Mouse (Mus musculus) urinary bladder, postnatal 10 days (tissue): ENCODE results near the gene Zfp648.

Experiments
- DNase-seq: peaks from one replicate; pipeline ENCODE4 v3.0.0; 2022; ENCODE audit warnings: low spot score

The Zfp648 gene

DNA sequence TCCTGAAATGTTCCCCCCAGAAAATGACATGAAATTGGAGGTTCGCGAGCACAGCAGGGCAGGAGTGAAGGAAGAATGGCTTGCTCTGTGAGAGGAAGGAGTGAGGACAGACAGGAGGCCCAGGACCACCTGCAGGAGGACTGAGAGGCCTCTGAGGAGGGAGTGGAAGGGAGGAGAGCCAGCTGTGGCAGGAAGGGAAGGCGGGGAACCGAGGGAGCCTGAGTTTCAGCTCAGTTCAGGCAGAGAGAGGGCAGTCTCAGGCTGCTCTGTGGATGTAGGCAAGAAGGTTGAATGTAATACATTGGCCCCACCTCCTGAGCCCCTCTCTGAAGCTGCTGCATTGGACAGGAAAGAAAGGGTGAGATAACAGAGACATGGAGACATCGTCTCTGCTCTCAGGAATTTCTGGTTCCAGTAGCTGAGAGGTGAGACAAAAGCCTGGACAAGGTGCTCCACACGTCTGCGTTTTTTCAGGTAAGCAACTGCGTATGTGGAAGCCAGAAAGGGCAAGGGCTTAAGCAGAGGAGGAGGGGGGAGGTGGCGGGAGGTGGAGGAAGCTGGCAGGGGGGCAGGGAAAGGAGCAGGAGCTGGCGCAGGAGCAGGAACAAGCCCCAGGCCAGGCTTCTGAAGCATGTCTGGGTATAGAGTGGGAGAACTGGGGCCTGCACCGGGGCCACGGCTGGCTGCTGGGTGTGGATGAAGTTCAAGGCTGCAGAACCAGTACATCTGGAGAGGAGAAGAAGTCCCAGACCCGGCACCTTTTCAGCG, at the start of gene Zfp648:
Gene Zfp648 (plus strand): TSS at position 233 of the 768 bp plus-strand sequence.
- DNase-seq: no peak

DNA sequence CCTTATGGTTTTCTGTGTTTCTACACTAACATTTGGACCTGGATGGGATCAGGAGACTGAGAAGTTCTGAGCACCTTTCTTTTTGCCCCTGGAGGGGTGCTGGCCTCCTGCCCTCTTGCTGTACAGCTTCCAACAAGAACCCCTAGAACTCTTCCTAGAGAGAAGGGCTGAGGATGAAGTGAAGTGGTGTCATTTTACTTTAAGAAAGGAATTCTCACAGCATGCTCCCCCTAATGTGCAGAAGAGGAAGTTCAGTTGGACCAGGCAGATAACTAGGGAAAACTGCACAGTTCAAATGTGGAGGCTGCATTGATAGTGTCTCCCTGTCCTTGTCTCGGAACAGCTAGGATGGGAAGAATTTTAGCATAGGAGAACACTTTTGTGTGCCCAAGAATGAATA, 48.4 kb upstream of the Zfp648 start:
- DNase-seq: no peak

DNA sequence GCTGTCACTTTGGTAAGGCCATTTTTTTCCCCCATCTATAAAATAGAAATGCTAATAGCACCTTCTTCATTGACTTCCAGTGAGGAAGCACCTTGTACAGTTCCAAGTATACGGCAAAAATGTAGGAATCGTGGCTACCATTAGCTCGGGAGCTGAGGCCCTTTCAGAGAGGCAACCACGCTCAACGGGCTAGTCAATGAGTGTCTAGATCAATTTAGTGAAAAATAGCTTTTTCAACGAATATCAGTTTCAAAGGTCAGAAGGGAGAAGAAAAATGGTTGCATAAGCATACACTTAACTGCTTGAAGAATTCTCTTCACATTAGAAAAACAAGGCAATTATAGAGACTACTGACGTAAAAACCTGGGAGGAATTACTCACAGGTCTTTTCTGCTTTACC, 47.2 kb upstream of the Zfp648 start:
- no peak for DNase-seq

DNA sequence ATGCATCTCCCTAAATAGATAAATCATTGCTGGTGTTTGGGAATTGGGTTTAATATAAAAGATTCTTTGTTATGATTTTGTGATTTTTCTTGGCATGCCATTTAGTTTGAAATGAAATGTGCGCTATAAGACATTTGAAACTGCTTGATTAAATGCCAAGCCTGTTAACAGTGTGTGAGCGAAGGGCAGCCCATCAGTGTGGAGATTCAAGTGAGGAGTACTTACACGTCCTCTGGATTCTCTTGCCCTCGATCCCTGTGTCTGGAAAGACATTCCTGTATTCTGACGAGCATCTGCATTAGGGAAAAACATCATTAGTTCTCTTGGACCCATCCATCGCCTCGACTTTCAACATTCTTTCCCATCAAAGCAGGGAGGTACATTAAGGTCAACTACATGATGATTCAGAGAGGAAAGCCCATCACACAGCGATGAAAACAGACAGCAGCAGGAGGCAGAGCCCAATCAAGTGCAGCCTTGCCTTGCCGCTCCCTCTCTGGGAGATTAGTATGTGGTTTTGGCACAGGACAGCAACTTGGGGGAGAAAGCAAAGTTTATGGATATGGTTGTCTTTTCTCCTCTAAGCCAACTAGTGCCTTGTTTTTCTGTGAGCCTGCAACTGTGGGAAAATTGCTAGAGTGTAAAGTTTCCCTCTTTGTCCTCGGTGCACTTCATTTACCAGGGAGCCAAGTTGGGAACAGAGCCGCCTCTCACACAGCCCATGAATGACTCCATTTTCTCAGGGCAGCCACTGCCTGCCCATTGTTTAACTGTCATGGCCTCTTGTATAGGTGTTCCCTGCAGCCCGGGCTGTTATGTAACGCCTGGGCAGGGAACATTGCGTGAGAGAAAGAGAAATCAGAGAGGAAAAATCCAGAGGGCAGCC, 44.6 kb upstream of the Zfp648 start:
- no peak for DNase-seq

DNA sequence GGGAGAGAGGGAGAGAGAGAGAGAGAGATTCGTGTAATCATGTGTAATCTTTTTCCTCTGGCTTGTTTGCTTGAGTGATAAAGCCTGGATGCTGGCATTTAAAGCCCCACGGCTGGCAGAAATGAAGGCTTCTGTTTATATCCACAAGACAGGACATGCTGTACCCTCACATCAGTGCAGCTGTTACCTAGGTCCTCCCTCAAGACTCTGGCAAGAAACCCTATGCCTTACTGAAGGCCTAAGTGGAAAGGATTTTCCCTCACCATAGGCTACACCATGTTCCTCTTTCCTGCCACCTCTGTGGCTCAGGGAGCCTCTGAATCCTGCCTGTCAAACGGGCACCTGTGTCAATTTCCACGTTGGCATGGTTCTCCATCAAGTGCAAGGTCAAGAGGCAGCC, 43.9 kb upstream of the Zfp648 start:
- DNase-seq: no peak

DNA sequence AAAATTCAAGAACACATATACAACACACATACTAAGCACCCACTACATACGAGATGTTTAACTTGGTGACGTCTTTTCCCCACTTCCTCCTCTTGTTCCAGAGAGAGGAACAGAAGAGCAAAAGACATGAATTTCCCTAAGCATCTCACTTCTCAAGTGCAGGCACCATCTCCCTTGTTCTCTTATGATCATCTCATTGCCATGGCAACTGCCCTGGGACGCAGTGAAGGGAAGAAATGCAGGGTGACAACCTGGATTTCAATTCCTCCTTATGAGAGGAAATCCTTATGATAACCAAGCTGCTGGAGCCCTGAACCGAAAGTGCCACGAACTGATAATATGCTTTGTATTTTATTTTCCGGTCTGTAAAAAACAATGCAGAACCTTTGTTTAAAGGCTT, 33.3 kb upstream of the Zfp648 start:
- DNase-seq: no peak

DNA sequence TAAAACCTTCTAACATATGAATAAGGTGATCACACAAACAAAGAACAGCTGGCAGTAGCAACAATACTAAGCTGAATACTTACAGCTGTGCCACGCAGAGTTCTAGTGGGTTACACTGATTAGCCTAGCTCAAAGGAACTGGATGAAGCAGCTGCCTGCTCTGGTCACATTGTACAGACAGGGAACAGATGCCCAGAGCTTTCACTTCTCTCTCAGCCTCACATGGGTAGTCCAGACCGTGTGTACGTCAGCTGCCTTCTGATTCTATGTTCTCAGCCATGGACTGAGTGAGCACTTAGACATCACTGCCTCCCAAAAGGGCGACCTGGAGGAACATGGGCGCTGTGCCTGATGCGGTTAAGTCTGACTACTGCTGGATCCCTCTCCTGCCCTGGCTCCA, 25.7 kb upstream of the Zfp648 start:
- no peak for DNase-seq

DNA sequence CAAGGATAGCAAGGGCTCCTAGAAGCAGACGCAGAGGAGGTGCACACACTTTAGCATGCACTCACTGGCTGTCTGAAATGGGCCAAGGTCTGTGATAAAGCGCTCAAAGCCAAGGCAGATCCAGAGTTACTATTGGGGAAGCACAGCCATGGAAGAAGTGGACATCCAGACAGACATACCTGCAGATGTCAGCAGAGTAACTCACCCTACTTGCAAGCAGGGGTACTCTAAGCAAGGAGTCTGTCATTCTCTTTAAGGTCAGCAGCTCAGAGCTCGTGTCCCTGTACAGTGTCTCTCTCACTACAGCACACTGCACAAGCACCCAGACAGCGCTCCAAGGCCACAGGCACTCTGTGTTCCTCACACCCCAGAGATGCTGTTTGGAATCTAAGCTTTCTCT, 23.2 kb upstream of the Zfp648 start:
- DNase-seq: no peak

DNA sequence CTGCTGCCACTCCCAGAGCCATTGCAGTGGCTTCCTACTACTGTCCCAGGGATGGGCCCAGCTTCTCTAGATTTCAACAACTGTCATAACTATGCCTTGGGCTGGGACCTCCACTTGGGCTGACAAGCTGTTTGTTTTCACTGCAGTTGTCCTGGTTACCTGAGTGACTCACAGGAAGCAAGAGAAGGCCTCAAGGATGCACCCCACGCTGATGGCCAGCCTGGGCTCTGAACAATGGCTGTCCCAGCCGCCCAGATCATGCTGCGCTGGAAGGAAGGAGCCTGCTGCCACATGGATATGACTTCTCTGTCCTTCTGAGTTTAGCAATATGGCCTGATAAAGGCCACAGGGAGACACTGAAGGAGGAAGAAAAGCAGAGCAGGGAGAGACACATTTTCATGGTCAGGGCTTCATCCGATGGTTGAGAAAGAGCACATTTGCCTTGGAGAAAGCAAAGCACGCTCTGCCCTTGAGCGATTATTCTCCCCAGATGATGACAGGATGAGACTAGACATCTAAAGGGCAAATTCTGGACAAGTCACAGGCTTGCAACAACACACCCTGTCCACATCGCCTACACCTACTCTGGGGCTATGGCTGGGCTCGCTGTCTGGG, 22.3 kb upstream of the Zfp648 start:
- no peak for DNase-seq

DNA sequence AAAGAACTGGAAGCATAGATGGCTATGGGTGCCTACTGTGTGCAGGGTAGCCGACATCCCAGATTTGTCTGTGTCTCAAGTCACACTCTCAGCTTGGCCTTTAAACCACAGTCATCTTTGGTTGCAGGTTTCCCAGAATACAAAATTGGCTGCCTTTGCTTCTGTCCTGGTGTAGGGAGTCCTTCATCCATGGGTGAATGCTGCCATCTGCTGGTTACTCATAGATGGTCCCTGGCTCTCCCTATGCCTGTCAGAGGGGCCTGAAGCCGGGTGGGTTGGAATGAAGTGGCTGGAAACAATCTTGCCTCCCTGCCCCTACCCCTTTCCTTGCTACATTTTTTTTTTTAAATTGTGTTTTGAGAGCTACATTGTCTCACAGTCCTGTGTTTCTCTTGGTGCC, 20.0 kb upstream of the Zfp648 start:
- DNase-seq: no peak

DNA sequence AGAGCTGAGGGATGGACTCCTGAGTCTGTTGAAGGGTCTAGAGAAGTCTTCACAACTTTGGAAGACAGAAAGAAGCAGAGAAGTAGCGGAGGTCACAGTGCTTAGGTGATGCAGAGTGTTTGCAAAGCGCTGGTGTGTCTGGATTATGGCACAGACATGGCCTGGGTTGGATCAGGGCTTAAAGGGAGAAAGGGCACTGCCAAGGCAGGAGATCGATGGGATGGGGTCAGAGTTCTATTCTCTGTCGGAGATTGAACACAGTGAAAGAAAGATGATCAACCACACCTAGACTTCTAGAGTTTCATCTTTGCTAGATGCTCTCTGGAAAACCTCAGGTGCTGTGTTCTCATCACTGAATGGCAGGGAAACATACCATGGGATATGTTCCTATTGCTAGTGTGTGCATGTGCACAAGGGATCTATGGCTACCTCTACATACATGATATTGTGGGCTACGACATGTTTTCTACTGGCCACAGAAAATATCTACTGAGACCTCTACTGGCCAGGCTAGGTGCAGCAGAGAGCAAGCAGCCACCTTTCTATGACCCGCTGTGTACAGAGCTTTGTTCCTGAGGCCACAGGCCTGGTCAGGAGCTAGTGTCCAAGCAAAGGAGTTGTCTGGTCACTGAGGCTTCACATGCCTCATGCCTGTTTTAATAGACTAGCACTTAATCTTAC, 18.5 kb upstream of the Zfp648 start:
- DNase-seq: no peak

DNA sequence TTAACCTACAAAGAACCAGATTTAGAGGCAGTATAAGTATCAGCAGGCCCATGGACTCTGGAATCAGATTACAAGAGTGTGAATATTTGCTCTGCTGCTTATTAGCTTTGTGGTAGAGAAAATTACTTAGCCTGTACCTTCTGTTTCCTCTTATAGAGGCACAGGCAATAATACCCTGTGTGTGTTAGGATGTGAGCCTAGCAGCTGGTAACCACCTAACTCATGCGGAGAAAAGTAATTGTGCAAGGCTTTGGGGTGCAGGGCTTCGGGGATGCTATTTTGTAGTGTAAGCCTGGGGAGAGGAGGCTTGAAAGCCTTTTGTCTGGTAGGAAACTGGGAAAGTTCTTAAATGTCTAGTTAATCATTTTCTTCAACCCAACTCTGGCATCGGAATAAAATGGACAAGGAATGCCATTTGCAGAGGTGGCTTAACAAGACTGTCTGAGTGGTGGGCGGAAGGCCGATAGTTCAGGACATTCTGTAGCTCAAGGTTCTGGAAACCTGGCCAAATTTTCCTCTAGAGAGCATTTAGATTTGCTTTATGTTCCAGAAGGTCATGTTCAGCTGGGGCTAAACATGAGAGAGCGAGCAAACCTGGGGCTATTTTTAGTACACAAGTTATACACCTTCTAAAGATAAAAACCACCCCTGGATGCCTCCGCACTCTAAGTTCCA, 17.8 kb upstream of the Zfp648 start:
- no peak for DNase-seq

DNA sequence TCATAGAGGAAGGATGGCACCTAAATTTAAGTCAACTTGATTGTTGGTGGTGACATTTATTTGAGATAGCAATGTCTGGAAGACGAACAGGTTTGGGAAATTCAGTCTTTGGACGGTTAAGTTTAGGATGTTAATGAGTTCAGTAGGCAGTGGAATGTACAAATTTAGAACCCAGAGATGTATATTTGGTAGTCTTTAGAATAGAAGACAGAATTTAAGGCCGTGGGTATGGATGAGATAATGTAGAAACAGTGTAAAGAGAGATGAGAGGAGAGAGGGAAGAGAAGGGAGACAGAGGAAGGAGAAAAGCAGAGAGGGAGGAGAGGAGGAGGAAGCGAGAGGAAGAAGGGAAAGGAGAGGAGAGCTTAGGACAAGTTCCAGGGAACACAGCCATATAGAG, 12.8 kb upstream of the Zfp648 start:
- DNase-seq: no peak

DNA sequence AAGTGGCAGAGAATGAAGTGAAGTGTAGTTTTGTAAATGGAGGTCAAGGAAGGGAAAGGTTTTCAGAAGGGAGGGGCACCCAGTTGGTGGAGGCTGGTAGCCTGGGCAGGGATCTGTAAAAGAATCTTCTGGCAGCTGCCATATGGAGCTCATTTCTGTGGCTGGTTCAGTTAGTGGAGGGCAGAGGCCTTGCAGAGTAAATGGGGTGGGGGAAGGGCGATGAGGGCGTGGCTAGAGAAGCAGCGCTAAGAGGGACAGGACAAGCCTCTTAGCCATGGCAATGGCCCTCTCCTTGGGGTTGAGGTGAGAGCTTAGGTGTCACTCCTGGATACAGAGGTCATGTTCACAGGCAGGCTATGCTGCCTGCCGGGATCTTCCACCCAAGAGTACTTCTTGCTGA, 12.4 kb upstream of the Zfp648 start:
- no peak for DNase-seq

DNA sequence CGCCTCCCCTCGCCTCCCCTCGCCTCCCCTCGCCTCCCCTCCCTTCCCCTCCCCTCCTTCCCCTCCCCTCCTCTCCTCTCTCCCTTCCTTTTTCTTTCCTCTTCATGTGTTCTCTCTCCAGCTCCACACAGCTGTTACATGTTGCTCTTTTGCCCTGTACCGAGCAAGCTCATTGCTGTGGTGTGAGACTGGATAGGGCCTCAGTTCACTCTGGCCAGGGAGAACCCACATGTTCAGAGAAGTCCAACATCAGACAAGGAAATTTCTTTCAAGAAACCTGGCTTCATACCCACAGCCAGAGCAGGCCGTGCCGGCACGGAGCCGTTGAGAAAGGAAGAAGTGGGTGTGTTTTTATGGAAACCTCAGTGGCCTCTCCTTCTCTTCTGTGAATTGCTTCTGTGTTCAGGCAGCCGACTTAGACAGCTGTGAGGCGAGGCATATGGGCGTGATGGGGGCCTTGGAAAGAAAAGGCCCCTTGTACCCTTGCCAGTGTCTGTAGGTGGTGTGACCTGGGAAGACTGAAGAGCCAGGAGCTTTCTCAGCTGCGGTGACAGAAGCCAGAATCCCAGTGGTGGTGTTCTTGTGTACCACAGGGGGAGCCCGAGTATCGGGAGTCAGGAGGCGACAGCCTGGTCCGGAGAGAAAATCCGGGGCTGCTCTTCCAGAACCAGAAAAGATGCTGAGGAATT, 11.0 kb upstream of the Zfp648 start:
- no peak for DNase-seq

DNA sequence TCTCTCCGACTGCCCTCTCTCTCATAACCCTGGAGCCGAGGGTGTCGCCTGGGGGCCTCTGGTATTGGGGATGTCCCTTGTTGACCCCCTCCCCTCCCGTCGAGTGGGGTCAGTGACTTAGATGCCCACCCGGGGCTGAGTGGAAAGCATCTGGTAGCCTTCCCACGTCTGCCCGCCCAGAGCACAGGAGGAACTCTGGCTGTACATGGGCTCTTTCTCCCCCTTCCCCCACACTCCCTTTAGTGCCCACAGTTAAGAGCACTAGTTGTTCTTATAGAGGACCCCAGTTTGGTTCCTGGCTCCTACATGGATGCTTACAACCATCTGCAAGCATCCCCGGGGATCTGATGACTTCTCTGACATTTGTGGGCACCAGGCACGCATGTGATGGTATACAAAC, 2.1 kb upstream of the Zfp648 start:
- no peak for DNase-seq

DNA sequence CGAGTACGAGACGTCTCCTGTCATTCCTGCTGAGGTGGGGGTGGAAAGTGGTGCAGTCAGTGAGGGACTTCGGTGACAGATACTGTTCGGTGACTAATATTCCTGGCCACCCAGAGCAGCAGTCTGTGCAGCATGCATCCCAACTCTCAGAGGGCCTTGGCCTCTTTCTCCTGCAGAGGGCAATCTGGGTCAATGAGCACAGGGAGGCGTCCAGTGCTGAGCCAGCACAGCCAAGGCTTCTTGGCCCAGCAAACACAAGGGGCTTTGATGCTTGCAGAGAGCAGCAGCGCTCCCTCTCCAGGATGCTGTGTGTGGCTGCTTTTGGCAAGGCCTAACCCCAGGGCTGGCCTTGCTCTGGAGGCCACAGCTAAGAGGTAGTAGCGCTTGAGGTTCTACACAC, 1.6 kb downstream of the Zfp648 start:
- DNase-seq: no peak

DNA sequence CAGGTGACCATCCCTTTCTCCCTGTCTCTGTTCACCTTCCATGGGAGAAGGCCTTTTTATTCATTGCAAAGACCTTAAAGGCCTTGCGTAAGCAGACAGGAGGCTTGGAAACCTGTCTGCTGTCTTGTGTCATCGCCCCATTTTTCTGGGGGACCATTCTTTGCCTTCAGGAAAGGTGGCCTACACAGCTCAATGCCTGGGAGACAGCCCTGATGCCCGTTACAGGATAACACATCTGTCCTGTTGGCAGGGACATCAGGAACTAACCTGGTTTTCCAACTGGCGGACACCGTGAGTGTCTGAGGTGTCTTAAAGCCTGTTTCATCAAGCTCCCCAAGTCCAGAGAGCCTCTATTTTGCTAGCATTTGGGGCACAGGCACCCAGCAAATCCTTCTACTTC, 2.4 kb downstream of the Zfp648 start:
- DNase-seq: no peak

DNA sequence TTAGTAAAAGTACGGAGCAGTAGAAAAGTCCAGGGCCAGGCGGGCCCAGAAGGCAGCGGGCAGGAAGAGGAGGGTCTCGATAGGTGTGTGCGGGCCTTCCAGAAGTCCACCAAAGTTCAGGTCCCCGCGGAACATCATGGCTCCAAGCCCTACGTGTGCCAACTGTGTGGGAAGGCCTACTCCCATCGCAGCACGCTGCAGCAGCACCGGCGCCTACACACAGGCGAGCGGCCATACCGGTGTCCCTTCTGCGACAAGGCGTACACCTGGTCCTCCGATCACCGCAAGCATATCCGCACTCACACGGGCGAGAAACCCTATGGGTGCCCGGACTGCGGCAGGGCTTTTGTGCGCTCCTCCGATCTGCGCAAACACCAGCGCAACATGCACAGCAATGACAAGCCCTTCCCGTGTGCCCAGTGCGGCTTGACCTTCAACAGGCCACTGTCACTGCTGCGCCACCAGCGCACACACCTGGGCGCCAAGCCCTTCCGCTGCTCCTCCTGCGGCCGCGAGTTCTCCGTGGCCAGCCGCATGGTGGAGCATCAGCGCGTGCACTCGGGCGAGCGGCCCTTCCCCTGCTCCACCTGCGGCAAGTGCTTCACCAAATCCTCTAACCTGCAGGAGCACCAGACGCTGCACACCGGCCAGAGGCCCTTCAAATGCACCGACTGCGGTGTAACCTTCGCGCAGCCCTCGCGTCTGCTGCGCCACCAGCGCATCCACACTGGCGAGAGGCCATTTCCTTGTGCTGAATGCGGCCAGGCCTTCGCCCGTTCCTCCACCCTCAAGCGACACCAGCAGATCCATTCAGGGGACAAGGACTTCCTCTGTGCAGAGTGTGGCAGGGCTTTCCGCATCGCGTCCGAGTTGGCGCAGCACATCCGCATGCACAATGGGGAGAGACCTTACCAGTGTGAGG, 3.9 kb downstream of the Zfp648 start:
- no peak for DNase-seq

DNA sequence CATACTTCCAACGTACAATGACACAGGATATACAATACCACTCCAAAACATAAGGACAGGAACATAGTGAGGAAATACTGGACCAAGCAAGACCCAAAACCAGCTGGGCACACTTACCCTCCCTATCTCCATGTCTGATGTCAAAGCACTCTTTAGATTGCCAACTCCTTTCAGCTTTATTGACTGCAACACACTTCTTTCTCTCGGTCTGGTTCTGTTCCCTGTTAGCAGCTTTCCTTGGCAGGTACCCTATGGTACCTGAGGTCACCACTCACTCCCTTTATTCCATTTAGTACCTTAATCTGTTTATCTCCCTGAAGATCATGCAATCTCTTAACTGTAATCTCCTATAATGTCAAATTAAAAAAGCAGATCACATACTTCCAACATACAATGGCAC, 19.0 kb downstream of the Zfp648 start:
- no peak for DNase-seq
